Mouse (Mus musculus) embryonic facial prominence, embryonic 12.5 days (tissue): ENCODE measurements at regions not wholly inside any gene's neighbourhood (a gene's known extent, or its start where the extent isn't known, plus 50 kb on each side); places are given as distances from the start of the nearest gene placed in this dataset.

Source experiments
- ATAC-seq: fragments of 200-750 bp; cut with Nextera tagmentation; 2 replicates; pipeline ENCODE4 v1.8.0; 2017; ENCODE audit not compliant: insufficient number of reproducible peaks, insufficient read depth, low FRiP score, low TSS enrichment
- H3K27ac ChIP-seq: fragments of 300-500 bp; sonication (generic); 2 replicates; pipeline ENCODE4 v1.5.1; 2016; ENCODE audit warnings: mild to moderate bottlenecking
- H3K27me3 ChIP-seq: fragments of 300-500 bp; sonication (generic); 2 replicates; pipeline ENCODE4 v1.6.1; 2016; ENCODE audit warnings: mild to moderate bottlenecking, moderate library complexity
- H3K36me3 ChIP-seq: fragments of 300-500 bp; sonication (generic); 2 replicates; pipeline ENCODE4 v1.6.1; 2016; ENCODE audit warnings: mild to moderate bottlenecking
- H3K4me1 ChIP-seq: fragments of 300-500 bp; sonication (generic); 2 replicates; pipeline ENCODE4 v1.6.1; 2016
- H3K4me2 ChIP-seq: fragments of 300-500 bp; sonication (generic); replicated peaks from 2 replicates; pipeline ENCODE4 v1.6.1; 2016; ENCODE audit warnings: mild to moderate bottlenecking, moderate library complexity
- H3K4me3 ChIP-seq: fragments of 300-500 bp; sonication (generic); 2 replicates; pipeline ENCODE4 v1.5.1; 2016; ENCODE audit warnings: mild to moderate bottlenecking
- H3K9ac ChIP-seq: fragments of 300-500 bp; sonication (generic); 2 replicates; pipeline ENCODE4 v1.6.1; 2016; ENCODE audit warnings: mild to moderate bottlenecking, moderate library complexity
- H3K9me3 ChIP-seq: fragments of 300-500 bp; sonication (generic); 2 replicates; pipeline ENCODE4 v1.6.1; 2016; ENCODE audit warnings: mild to moderate bottlenecking, moderate library complexity
- WGBS: fragments of 180-500 bp; shearing (Covaris S2); methylation state at CpG from one replicate; pipeline ENCODE4 v1.1.7; 2016; 5-methylcytosine and 5-hydroxymethylcytosine counted together

- peak; percentile 63; the same call in 1 of the 2 replicates for ATAC-seq
- 0 out of 2 replicates have a peak, but pooled peaks cover 3% of the 10 kb centered on the region for H3K27me3 ChIP-seq
- peaks cover 18% of the 10 kb centered on the region for H3K4me1 ChIP-seq
- WGBS = 13% methylated on average over 9 of the region's 9 CpGs
- peak overlapping the region; percentile 5; the same call in 1 of the 2 replicates for H3K4me2 ChIP-seq
- H3K27ac ChIP-seq = peak overlapping the region; percentile 66; the same call in 1 of the 2 replicates
- H3K4me3 ChIP-seq = no peak overlapping the region
- no peaks in the 10 kb centered on the region for H3K9me3 ChIP-seq
- no peak overlapping the region for H3K9ac ChIP-seq
- H3K36me3 ChIP-seq = no peaks in the 10 kb centered on the region
Measured at GRCm38 (mm10) chr12:106829323-106829722, 659.1 kb upstream of the 3110018I06Rik start.

GRCm38 (mm10) chr12:106835241-106835640 is 653.2 kb upstream of the 3110018I06Rik start:
- H3K9ac ChIP-seq = no peak overlapping the region
- H3K4me2 ChIP-seq = no peak overlapping the region
- 0 out of 2 replicates have a peak, but pooled peaks cover 3% of the 10 kb centered on the region for H3K27me3 ChIP-seq
- 42% methylated on average over 3 of the region's 3 CpGs for WGBS
- H3K4me3 ChIP-seq = no peak overlapping the region
- no peaks in the 10 kb centered on the region for H3K9me3 ChIP-seq
- ATAC-seq = no peak
- no peaks in the 10 kb centered on the region for H3K36me3 ChIP-seq
- H3K27ac ChIP-seq = no peak overlapping the region
- peaks cover 11% of the 10 kb centered on the region for H3K4me1 ChIP-seq

GRCm38 (mm10) chr12:106839618-106840017 is 648.8 kb upstream of the 3110018I06Rik start:
- H3K36me3 ChIP-seq = no peaks in the 10 kb centered on the region
- no peak overlapping the region for H3K4me2 ChIP-seq
- WGBS = 27% methylated on average over 5 of the region's 5 CpGs
- H3K27me3 ChIP-seq = no peaks in the 10 kb centered on the region
- H3K4me3 ChIP-seq = no peak overlapping the region
- no peak overlapping the region for H3K27ac ChIP-seq
- H3K4me1 ChIP-seq = peaks cover 24% of the 10 kb centered on the region
- no peak overlapping the region for H3K9ac ChIP-seq
- no peak for ATAC-seq
- no peaks in the 10 kb centered on the region for H3K9me3 ChIP-seq

- Histone ChIP-seq H3K36me3 (no peaks in the 10 kb centered on the region), H3K9ac (no peak overlapping the region), H3K4me3 (no peak overlapping the region), H3K4me2 (no peak overlapping the region), H3K27ac (no peak overlapping the region), H3K9me3 (no peaks in the 10 kb centered on the region), H3K4me1 (peaks cover 18% of the 10 kb centered on the region; the same call in 1 of the 2 replicates), H3K27me3 (no peaks in the 10 kb centered on the region)
- WGBS = 61% methylated on average over 9 of the region's 9 CpGs
- no peak for ATAC-seq
Measured at GRCm38 (mm10) chr12:106840150-106840651, 648.2 kb upstream of the 3110018I06Rik start.

GRCm38 (mm10) chr12:106841996-106842395 is 646.4 kb upstream of the 3110018I06Rik start:
- no peak for ATAC-seq
- Histone ChIP-seq H3K27me3 (no peaks in the 10 kb centered on the region), H3K4me1 (peaks cover 16% of the 10 kb centered on the region; the same call in 1 of the 2 replicates), H3K9ac (no peak overlapping the region), H3K4me2 (no peak overlapping the region), H3K9me3 (no peaks in the 10 kb centered on the region), H3K27ac (no peak overlapping the region), H3K4me3 (no peak overlapping the region), H3K36me3 (no peaks in the 10 kb centered on the region)
- WGBS = 46% methylated on average over 8 of the region's 8 CpGs

- H3K36me3 ChIP-seq = no peaks in the 10 kb centered on the region
- H3K9ac ChIP-seq = no peak overlapping the region
- H3K4me1 ChIP-seq = peaks cover 16% of the 10 kb centered on the region; the same call in 1 of the 2 replicates
- no peak overlapping the region for H3K4me2 ChIP-seq
- no peak overlapping the region for H3K27ac ChIP-seq
- WGBS = 46% methylated on average over 8 of the region's 8 CpGs
- no peak for ATAC-seq
- no peaks in the 10 kb centered on the region for H3K27me3 ChIP-seq
- no peaks in the 10 kb centered on the region for H3K9me3 ChIP-seq
- H3K4me3 ChIP-seq = no peak overlapping the region
Measured at GRCm38 (mm10) chr12:106842396-106842795, 646.0 kb upstream of the 3110018I06Rik start.

GRCm38 (mm10) chr12:106851666-106852065 is 636.8 kb upstream of the 3110018I06Rik start:
- H3K27ac ChIP-seq = no peak overlapping the region
- no peaks in the 10 kb centered on the region for H3K36me3 ChIP-seq
- no peaks in the 10 kb centered on the region for H3K27me3 ChIP-seq
- H3K9me3 ChIP-seq = no peaks in the 10 kb centered on the region
- 70% methylated on average over 4 of the region's 4 CpGs for WGBS
- no peak overlapping the region for H3K4me2 ChIP-seq
- H3K4me3 ChIP-seq = no peak overlapping the region
- peaks cover 9% of the 10 kb centered on the region for H3K4me1 ChIP-seq
- ATAC-seq = no peak
- H3K9ac ChIP-seq = no peak overlapping the region

GRCm38 (mm10) chr12:106852736-106853135 is 635.7 kb upstream of the 3110018I06Rik start:
- WGBS = 75% methylated on average over 8 of the region's 8 CpGs

GRCm38 (mm10) chr12:106853711-106854240 is 634.7 kb upstream of the 3110018I06Rik start:
- ATAC-seq = no peak
- H3K9me3 ChIP-seq = no peaks in the 10 kb centered on the region
- no peak overlapping the region for H3K4me3 ChIP-seq
- H3K27ac ChIP-seq = no peak overlapping the region
- WGBS = 18% methylated on average over 11 of the region's 11 CpGs
- H3K9ac ChIP-seq = no peak overlapping the region
- H3K4me1 ChIP-seq = peaks cover 9% of the 10 kb centered on the region
- no peak overlapping the region for H3K4me2 ChIP-seq
- no peaks in the 10 kb centered on the region for H3K36me3 ChIP-seq
- H3K27me3 ChIP-seq = no peaks in the 10 kb centered on the region

More at GRCm38 (mm10) chr12:106852736-106853135, 635.7 kb upstream of the 3110018I06Rik start:
- no peaks in the 10 kb centered on the region for H3K9me3 ChIP-seq
- no peak overlapping the region for H3K4me3 ChIP-seq
- ATAC-seq = no peak
- peaks cover 9% of the 10 kb centered on the region for H3K4me1 ChIP-seq
- H3K27me3 ChIP-seq = no peaks in the 10 kb centered on the region
- H3K9ac ChIP-seq = no peak overlapping the region
- no peaks in the 10 kb centered on the region for H3K36me3 ChIP-seq
- no peak overlapping the region for H3K27ac ChIP-seq
- H3K4me2 ChIP-seq = no peak overlapping the region

- no peak for ATAC-seq
- H3K9ac ChIP-seq = no peak overlapping the region
- H3K9me3 ChIP-seq = no peaks in the 10 kb centered on the region
- H3K36me3 ChIP-seq = no peaks in the 10 kb centered on the region
- WGBS = 42% methylated on average over 2 of the region's 2 CpGs
- H3K27ac ChIP-seq = no peak overlapping the region
- H3K4me1 ChIP-seq = peaks cover 9% of the 10 kb centered on the region
- no peaks in the 10 kb centered on the region for H3K27me3 ChIP-seq
- no peak overlapping the region for H3K4me3 ChIP-seq
- no peak overlapping the region for H3K4me2 ChIP-seq
Measured at GRCm38 (mm10) chr12:106855520-106855919, 632.9 kb upstream of the 3110018I06Rik start.

GRCm38 (mm10) chr12:106861638-106862037 is 626.8 kb upstream of the 3110018I06Rik start:
- Histone ChIP-seq H3K9ac (no peak overlapping the region), H3K9me3 (no peaks in the 10 kb centered on the region), H3K27me3 (no peaks in the 10 kb centered on the region), H3K4me3 (no peak overlapping the region), H3K4me1 (no peaks in the 10 kb centered on the region), H3K36me3 (no peaks in the 10 kb centered on the region), H3K4me2 (no peak overlapping the region), H3K27ac (no peak overlapping the region)
- WGBS = 92% methylated on average over 5 of the region's 5 CpGs
- ATAC-seq = no peak

GRCm38 (mm10) chr12:106864076-106864475 is 624.4 kb upstream of the 3110018I06Rik start:
- Histone ChIP-seq H3K36me3 (no peaks in the 10 kb centered on the region), H3K4me3 (no peak overlapping the region), H3K9ac (no peak overlapping the region), H3K4me1 (peaks cover 4% of the 10 kb centered on the region; the same call in 1 of the 2 replicates), H3K27ac (no peak overlapping the region), H3K27me3 (no peaks in the 10 kb centered on the region), H3K9me3 (no peaks in the 10 kb centered on the region), H3K4me2 (no peak overlapping the region)
- ATAC-seq = no peak
- 91% methylated on average over 8 of the region's 8 CpGs for WGBS
